Mouse (Mus musculus): ENCODE measurements around the gene Peli2. TPM values are rescaled to one million over a fixed set of nuclear protein-coding genes. Genes with fewer than 3 reads are reported as not detected.

Peli2 gene
- total RNA-seq, 2 experiments from 2014 or later: 21.7 to 26.2 TPM

DNA sequence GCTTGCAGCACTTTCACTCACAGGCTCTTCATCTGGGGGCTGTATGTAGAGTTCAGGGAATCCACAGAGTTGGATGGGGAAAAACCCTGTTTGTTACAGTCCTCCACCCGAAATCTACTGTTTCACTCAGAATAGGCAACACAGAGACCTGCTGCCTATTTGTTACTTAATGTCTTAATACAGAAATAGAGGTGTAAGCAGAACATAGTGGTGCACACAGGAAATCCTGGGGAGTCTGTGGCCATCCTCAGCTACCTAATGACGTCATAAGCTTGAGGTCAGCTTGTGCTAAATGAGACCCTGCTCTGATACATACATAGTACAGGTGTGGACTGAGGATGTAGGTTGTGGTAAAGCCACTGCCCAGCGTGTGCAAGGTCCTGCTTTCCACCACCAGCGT lies 4.2 kb downstream of the Peli2 start:
- no peak for DNase-seq (ENCODE audit: low spot score in 2 of 2)

DNA sequence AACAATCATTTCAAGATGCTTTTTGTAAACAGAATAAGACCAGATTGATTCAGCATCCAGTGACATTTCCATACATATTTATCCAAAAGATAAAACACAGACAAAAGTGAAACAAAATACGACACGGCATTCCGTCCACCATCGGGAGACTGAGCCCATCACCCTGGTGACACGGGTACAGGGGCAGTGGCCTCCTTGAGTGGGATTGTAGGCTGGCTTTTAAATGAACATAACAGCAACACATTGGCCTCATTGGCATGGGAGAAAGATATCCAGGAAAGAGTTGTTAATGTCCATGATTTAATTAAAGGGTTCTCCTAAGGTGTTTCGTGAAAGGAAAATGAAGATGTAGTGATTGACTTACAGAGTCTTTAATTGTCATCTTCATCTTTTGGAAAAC lies 5.3 kb downstream of the Peli2 start:
- DNase-seq (ENCODE audit: low spot score in 2 of 2): no peak

DNA sequence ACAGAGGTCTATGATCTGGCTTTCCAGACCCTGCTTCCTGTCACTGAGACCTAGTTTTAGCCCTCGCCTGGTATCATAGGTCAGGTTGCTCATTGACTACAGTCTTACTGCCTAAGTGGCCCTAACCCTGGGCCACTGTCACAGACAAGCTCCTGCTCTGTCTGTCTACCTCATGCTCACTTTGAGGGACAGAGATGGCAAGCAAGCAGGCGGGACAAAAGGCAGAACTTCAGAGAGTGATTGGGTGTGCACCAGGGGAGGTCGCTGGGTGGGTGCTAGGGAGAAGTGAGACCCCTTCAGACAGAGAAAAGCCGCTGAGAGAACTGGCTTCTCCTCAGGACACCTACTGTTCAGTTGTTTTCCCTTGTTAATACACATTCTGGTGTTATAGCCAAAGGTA lies 6.3 kb downstream of the Peli2 start:
- DNase-seq (ENCODE audit: low spot score in 2 of 2): no peak

DNA sequence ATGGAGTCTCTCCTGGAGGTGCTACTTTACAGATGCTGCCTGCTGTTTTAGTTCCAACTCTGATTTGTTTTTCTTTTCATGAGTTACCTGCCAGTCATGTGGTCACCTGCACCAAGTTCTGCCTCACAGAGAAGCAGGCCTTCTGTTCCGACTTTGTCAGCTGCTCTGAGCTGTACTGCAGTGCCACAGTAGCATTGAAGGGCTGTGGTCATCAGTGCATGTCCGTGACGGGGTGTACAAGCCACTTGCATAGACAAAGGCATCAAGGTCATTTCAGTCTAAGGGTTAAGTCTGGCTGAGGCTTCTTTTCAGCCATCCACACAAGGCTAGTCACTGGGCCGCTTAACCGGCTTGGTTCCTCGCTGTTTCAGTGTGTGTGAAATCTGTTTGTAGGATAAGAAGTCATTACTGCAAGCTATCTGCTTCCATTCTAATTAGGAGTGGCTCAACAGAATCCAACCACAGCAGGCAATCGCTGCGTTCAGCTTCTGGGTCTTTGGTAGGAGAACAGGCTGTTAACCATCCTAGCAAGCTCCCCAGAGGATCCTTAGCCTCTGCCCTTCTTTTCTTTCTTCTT lies 7.1 kb downstream of the Peli2 start:
- DNase-seq (ENCODE audit: low spot score in 2 of 2): no peak

GRCm38 (mm10) chr14:48128701-48129100 lies 8.1 kb downstream of the Peli2 start:
- no peak for DNase-seq (ENCODE audit: low spot score in 2 of 2)

DNA sequence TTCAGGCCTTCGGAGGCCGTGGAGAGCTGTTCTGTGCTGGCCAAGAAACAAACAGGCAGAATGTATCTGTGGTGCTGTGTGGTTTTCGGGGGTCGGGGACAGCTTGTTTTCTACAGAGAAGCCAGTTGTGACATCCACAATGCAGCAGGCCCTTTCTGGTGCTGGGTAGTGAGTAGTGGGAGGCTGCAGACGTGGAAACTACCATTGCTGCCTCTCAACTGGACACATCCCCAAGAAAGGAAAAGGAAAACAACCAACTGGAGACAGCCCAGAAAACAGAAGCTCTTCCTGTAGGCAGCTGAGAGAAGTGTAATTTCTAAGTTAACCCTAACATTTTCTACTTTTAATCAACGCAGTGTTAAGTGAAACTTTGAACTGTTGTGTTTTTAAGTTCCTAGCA lies 9.4 kb downstream of the Peli2 start:
- DNase-seq (ENCODE audit: low spot score in 2 of 2): no peak

DNA sequence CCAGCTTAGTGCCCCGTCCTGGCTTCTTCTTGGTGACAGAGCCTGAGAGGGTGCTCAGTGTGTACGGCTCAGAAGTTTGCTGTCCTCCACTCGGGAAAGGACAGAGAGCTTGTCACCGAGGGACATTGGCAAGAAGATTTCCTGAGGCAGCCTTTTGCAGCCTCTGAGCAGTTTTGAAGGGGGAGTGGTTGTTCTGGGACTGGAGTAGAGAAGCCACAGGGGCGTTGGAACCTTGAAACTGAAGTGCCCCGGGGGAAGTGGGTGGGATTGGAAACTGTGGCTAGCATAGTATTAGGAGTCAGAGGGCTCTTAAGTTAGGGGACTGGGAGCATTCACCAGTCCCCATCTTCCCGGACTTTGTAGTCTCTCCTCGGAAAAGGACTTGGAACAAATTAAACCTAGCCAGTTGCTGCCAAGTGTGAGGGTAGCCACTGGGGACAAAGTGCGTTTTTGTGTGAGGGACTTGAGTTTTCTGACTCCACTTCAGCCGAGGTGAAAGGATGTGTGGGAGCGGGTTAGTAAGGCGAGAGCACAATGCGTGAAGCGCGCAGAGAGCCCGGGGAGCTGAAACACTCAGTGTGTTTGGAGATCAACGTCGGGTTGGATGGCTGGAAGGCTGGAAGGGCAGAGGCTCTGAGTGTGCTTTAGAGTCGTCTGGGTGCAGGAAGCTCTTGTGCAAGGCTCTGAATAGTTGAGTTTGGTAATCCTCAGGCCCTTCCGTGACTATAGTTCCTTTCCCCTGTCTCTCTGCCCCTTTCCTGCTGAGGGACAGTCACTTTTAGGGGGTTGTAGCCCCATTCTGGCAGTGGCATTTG lies 10.3 kb downstream of the Peli2 start:
- no peak for DNase-seq (ENCODE audit: low spot score in 2 of 2)

DNA sequence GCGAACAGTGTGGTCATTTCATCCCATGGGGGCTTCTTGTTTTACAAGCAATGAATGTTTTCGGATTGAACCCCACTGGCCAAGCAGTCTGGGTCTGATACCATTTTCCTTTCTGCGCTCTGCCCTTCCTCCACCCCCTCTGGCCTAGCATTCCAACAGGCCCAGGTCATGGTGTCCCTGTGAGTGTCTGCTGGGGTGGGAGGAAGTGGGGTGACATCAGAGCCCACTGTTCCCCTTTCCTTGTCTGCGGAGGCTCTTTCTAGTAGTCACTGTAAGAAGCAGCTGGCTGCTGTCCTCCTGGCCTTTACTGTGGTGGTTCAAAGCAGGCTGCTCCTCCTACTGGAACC lies 10.9 kb downstream of the Peli2 start:
- DNase-seq (ENCODE audit: low spot score in 2 of 2): no peak

- no peak for DNase-seq (ENCODE audit: low spot score in 2 of 2)
These were observed 11.6 kb downstream of the Peli2 start for GRCm38 (mm10) chr14:48132241-48132640.

DNA sequence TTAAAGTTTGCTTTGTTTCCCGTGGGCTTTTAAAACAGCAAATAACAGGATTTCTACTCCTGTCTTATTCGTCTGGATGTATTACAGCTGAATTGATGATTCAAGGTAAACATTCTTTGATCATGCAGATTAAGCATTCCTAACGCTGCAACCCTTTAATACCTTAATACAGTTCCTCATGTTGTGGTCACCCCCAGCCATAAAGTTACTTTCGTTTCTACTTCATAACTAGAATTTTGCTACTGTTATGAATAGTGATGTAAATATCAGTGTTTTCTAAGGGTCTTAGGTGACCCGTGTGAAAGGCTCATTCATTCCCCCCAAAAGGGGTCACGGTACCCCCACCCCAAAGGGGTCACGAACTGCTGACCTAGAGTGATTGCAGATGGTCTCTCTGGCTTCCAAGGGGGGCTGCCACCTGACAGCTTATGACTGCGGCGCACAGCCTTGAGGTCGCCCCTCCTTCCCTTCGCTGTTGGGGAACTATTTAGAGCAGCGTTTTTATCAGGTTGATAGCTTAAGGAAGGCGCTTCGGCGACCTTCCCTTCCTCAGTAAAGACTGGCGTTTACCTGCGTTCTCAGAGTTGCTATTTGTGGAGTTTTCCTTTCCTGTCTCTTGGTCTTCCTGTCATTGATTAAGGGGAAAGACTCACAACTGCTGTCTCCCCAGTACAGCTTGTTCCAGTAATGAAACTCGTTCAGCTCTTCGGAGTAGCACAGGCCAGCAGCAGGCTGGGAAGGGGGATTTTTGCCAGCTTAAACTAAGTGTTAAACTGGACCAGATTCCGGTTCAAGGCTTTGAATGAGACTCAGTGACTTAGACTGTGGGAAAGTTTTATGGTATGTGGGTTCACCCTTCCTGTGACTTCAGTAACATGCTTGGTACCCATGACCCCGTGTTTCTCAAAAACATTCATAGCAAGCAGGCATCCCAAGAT lies 12.5 kb downstream of the Peli2 start:
- DNase-seq (ENCODE audit: low spot score in 2 of 2): no peak

DNA sequence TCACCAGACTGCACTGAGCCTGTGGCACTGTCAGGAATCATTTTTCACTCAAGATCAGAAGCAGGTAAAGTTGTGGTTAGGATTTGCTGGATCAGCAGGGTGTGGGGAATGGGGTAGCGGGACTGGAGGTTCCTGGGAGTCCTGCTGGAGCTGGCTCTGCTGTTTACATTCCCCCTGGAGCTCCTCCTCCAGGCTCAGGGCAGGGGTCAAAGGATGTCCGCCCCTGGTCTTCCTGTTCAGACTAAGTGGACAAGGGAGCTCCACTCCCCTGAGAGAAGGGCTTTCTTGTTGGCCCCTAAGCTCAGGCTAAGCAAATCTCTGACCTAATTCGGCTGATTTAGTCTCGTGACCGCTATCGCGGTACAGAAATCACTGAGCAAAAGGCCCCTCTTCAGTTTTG lies 13.7 kb downstream of the Peli2 start:
- no peak for DNase-seq (ENCODE audit: low spot score in 2 of 2)

DNA sequence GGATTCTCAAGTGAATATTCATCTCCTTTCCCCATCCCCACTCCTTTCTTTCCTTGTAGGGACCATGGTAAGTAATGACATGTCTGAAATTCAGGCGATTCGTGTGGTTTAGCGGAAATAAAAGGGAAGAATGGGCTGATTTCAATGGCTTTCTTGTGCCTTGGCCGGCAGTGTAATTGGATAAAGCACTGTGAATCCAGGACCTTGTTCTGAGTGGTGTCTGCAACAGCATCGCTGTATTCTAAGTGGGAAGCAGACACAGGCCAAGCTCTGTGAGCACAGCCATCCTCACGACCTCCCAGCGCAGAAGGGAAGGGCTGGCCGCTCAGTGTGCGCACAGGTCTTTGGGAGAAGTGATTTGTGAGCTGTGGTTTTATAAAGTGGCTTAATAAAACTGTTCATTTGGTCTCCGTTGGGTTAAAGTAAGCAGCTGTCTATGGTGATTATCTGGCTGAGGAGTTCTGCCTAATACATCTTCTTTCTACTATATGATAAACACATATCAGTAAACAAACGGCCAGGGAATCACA lies 15.3 kb downstream of the Peli2 start:
- DNase-seq (ENCODE audit: low spot score in 2 of 2): no peak

DNA sequence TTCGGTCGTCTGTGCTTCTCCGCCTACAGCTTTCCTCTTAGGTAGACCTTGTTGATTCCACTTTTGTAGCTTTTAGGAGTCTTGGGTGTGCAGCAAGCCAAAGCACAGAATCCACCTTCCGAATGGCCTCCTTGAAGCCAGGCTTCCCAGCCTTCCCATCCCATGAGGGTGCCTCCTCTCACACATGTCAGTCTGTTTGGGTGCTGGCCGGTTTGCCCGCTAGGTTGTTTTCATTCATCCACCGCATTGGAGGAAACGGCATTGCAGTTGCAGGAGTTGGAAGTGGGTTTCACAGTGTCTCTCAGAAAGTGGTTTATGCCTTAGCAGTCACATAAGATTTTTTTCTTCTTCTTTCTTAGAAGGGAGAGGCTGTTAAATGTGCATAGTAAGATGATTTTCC lies 17.1 kb downstream of the Peli2 start:
- no peak for DNase-seq (ENCODE audit: low spot score in 2 of 2)

DNA sequence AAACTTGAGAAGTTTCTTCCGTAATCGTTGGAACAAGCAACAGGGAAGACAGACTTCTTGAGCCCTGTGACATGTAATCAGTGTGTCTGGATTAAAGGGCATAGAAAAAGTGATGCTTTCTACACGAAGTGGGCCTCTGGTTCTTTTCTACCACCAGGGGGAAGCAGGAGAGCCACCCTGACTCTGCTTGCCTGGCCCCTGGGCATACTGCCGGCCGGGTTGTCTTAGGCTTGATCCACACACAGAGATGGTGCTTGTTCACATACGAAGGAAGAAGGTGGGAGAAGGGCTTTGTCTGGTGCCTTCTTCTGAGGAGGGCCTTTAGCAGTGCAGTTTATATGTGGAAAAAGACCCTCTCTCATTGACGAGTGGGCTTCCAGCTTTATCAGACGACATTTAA lies 17.5 kb downstream of the Peli2 start:
- no peak for DNase-seq (ENCODE audit: low spot score in 2 of 2)

- no peak for DNase-seq (ENCODE audit: low spot score in 2 of 2)
These were observed 18.8 kb downstream of the Peli2 start for GRCm38 (mm10) chr14:48139409-48139808.

DNA sequence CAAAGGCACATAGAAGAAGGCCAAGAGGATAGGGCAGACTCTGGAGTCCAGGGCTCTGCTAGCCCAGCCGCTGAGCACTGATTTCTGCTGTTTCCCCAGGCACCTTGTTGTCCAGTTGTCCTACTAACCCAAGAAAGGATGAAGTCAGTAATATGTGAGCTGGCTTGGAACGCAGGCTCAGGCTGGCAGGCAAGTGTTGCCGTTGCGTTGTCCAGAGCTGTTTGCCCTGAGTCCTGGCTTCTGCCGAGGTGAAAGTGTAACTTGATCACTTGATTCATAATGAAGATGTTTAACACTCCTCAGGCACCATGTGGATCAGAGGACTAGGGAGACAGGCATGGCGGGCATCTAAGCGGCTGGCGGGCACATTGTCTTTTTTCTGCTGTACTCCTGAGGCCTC lies 21.1 kb downstream of the Peli2 start:
- no peak for DNase-seq (ENCODE audit: low spot score in 2 of 2)

DNA sequence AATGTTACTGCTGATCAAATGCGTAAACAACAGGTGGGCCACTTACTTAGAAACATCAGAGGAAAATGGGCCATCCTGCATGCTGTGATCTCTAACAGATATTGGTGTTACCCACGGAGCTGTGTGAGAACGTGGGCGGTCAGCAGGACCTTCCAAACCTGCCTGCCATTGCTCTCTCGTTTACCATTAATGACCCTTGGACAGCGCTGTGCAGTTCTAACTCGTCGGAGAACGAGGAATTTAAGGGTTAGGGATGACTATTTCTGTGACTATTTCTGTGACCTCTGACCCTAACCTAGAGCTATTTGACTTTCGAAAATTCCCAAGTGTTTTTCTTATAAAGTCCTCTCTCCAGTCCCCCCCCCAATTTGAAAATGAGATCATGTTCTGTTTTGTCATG lies 22.1 kb downstream of the Peli2 start:
- no peak for DNase-seq (ENCODE audit: low spot score in 2 of 2)

DNA sequence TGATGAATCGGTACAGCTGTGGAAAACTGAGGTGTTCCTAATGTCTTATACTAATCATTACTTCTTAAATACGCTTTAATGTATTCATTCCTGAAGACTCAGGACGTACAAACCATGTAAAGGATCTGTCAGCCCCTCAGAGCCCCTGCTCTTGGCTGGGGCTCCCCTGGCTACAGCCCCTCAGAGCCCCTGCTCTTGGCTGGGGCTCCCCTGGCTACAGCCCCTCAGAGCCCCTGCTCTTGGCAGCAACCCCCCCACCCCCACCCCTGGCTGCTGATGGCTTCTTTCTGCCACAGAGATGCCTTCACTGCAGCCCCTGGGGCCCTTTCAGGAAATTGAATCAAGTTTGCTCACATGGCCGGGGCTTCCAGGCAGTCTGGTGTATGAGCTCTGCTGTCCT lies 22.5 kb downstream of the Peli2 start:
- DNase-seq (ENCODE audit: low spot score in 2 of 2): no peak

GRCm38 (mm10) chr14:48144330-48144729 lies 23.7 kb downstream of the Peli2 start:
- DNase-seq (ENCODE audit: low spot score in 2 of 2): no peak

- peak in 1 of 2 experiments; percentile 44 for DNase-seq (ENCODE audit: low spot score in 2 of 2)
These were observed 27.1 kb downstream of the Peli2 start for GRCm38 (mm10) chr14:48147688-48148087.

DNA sequence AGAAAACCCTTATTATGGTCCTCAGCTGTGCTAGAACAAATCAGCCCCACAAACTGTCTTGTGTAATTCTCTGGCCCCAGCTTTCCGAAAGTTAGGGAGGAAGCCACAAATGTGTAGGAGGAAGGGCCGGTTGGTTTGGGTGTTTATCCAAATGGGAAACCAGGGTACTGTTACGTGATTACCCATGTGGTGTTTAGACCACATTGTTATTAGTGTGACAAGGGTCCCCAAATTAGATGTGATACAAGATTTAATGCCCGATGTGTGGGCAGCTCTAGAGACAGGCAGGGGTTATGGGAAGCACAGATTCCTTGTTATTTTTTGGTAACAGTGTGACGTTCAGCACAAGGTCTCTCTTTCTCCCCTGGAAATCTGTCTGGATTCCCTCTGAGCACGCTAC lies 28.0 kb downstream of the Peli2 start:
- DNase-seq (ENCODE audit: low spot score in 2 of 2): no peak

DNA sequence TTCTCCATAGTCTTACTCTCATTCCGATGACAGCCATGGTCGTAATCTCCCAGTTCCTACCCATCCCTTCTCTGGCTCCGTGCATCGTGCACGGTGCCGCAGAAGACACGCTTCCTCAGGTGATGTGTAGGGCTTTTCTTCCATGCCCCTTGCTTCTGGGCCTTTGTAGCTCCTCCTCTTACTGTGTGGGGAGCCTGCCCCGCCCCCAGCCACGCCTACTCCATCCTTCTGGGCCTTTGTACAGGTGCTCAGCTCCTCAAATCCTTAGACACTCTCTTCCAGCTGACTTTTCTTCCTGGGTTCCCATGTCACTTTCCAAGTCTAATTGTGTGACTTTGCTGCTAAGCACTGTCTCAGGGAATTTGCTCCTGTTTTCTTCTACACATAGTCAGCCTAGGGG lies 28.7 kb downstream of the Peli2 start:
- no peak for DNase-seq (ENCODE audit: low spot score in 2 of 2)
